Mouse (Mus musculus): ENCODE results near the gene Apoa2. TPM values are rescaled to one million over a fixed set of nuclear protein-coding genes. Genes with fewer than 3 reads are reported as not detected.
A peak's percentile ranks its signal among the peaks of the same experiment; 100 is the strongest.

Gene Apoa2
- polyA plus RNA-seq, 1 experiment from 2014 or later: 55.4 TPM

- H3K27me3 ChIP-seq (ENCODE audit: control insufficient read depth, insufficient read depth, low read length): peaks cover 14% of the 10 kb centered on the region; the same call in 1 of the 2 replicates
- ATAC-seq (replicated peaks; ENCODE audit: insufficient number of reproducible peaks, low FRiP score, low TSS enrichment): no peak; the same call in 1 of the 2 replicates
- H3K9me3 ChIP-seq (replicated peaks; ENCODE audit: control insufficient read depth, low read length): no peaks in the 10 kb centered on the region
- H3K9ac ChIP-seq (ENCODE audit: low read depth, low read length): peak overlapping the region; percentile 24
- H3K27ac ChIP-seq (ENCODE audit: low read depth, low read length): peak overlapping the region; percentile 88
- H3K4me1 ChIP-seq (ENCODE audit: control insufficient read depth, insufficient read depth, low read length): peaks cover 44% of the 10 kb centered on the region
- H3K36me3 ChIP-seq (ENCODE audit: control insufficient read depth, insufficient read depth, low read length): no peaks in the 10 kb centered on the region
- WGBS (ENCODE audit: insufficient replicate concordance): 40% methylated on average over 14 of the region's 14 CpGs
- H3K4me3 ChIP-seq (ENCODE audit: low read depth, low read length): no peak overlapping the region
- H3K4me2 ChIP-seq: peak overlapping the region; percentile 36
Observed at GRCm38 (mm10) chr1:171189476-171190114, 35.3 kb upstream of the Apoa2 start.

GRCm38 (mm10) chr1:171190832-171191231 lies 34.0 kb upstream of the Apoa2 start:
- WGBS (ENCODE audit: insufficient replicate concordance): 90% methylated on average over 9 of the region's 9 CpGs
- Histone ChIP-seq H3K4me2 (no peak overlapping the region), H3K27ac (ENCODE audit: low read depth, low read length) (no peak overlapping the region), H3K27me3 (ENCODE audit: control insufficient read depth, insufficient read depth, low read length) (peaks cover 26% of the 10 kb centered on the region; the same call in 1 of the 2 replicates), H3K4me3 (ENCODE audit: low read depth, low read length) (no peak overlapping the region), H3K4me1 (ENCODE audit: control insufficient read depth, insufficient read depth, low read length) (peaks cover 47% of the 10 kb centered on the region), H3K9me3 (replicated peaks; ENCODE audit: control insufficient read depth, low read length) (no peaks in the 10 kb centered on the region), H3K9ac (ENCODE audit: low read depth, low read length) (no peak overlapping the region), H3K36me3 (ENCODE audit: control insufficient read depth, insufficient read depth, low read length) (no peaks in the 10 kb centered on the region)
- ATAC-seq (replicated peaks; ENCODE audit: insufficient number of reproducible peaks, low FRiP score, low TSS enrichment): no peak

DNA sequence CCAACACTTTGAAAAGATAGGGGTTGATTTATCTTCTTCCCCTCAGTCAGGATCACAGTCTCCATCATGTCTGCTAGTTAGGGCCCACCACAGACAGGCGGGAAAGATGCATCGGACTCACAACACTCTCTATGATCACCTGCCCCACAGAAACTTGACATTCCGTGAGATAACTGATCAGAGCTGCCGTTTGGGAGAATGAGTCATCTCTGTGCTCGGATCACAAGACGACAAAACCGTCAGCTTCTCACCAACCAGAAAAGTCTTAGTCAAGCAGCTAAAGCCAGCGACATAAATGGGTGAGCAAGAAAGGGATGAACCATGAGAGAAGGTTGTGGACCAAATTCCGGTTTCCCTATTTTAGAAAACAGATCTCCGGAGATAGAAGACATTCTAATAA lies 32.6 kb upstream of the Apoa2 start:
- 40% methylated on average over 10 of the region's 10 CpGs for WGBS (ENCODE audit: insufficient replicate concordance)
- peaks cover 43% of the 10 kb centered on the region for H3K4me1 ChIP-seq (ENCODE audit: control insufficient read depth, insufficient read depth, low read length)
- no peak overlapping the region for H3K4me3 ChIP-seq (ENCODE audit: low read depth, low read length)
- no peaks in the 10 kb centered on the region for H3K9me3 ChIP-seq (replicated peaks; ENCODE audit: control insufficient read depth, low read length)
- no peak overlapping the region for H3K4me2 ChIP-seq
- H3K27ac ChIP-seq (ENCODE audit: low read depth, low read length): no peak overlapping the region
- ATAC-seq (replicated peaks; ENCODE audit: insufficient number of reproducible peaks, low FRiP score, low TSS enrichment): no peak
- peaks cover 29% of the 10 kb centered on the region; the same call in 1 of the 2 replicates for H3K27me3 ChIP-seq (ENCODE audit: control insufficient read depth, insufficient read depth, low read length)
- no peaks in the 10 kb centered on the region for H3K36me3 ChIP-seq (ENCODE audit: control insufficient read depth, insufficient read depth, low read length)
- H3K9ac ChIP-seq (ENCODE audit: low read depth, low read length): no peak overlapping the region

GRCm38 (mm10) chr1:171193093-171193840 lies 31.6 kb upstream of the Apoa2 start:
- Histone ChIP-seq H3K36me3 (ENCODE audit: control insufficient read depth, insufficient read depth, low read length) (no peaks in the 10 kb centered on the region), H3K27me3 (ENCODE audit: control insufficient read depth, insufficient read depth, low read length) (peaks cover 31% of the 10 kb centered on the region; the same call in 1 of the 2 replicates), H3K4me3 (ENCODE audit: low read depth, low read length) (peak overlapping the region; percentile 29), H3K9me3 (replicated peaks; ENCODE audit: control insufficient read depth, low read length) (no peaks in the 10 kb centered on the region), H3K4me1 (ENCODE audit: control insufficient read depth, insufficient read depth, low read length) (peaks cover 43% of the 10 kb centered on the region), H3K27ac (ENCODE audit: low read depth, low read length) (no peak overlapping the region), H3K4me2 (peak overlapping the region; percentile 57), H3K9ac (ENCODE audit: low read depth, low read length) (peak overlapping the region; percentile 44)
- WGBS (ENCODE audit: insufficient replicate concordance): 7% methylated on average over 18 of the region's 18 CpGs
- no peak for ATAC-seq (replicated peaks; ENCODE audit: insufficient number of reproducible peaks, low FRiP score, low TSS enrichment)

DNA sequence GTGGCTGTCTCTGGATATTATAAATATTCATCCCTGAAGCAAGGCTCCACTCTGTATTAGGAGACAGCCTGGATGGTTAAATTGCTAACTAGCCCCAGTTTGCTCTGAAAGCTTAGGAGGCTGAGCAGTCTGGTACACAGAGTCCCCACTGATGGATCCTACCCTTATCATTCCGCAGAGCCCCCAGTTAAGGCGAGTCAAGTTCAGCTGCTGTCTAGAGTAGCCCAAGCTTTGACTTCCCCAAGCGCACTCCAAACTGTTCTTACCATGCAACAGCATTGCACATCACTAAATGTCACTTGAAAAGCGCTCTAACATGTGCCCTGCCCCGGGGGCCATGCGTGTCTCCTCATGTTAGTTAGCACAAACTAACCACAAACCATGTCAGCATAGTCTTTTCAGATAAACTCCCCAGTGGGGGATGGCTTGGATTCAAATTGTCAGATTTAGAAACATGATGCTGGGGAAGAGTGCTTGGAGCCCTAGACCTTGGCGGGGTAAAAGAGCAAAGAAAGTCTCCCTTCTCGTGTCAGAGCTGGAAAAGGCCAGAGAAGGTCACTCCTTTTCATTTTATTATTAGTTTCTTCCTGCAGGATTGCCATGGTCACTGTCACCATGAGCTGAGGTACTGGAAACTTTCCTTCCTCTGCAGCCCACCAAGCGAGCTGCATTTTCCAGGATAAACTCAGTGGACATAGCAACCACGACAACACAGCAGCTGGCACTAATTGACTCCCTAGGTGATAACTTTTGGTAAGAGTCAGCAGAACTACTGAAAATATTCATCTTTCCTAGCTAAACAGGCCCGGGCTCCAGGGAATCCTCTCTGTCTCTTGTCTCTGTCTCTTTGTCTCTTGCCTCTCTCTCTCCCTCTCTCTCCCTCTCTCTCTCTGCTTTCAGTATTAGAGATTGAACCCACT lies 30.7 kb upstream of the Apoa2 start:
- no peaks in the 10 kb centered on the region for H3K36me3 ChIP-seq (ENCODE audit: control insufficient read depth, insufficient read depth, low read length)
- no peak overlapping the region for H3K4me3 ChIP-seq (ENCODE audit: low read depth, low read length)
- H3K27ac ChIP-seq (ENCODE audit: low read depth, low read length): no peak overlapping the region
- H3K9ac ChIP-seq (ENCODE audit: low read depth, low read length): no peak overlapping the region
- H3K9me3 ChIP-seq (replicated peaks; ENCODE audit: control insufficient read depth, low read length): no peaks in the 10 kb centered on the region
- WGBS (ENCODE audit: insufficient replicate concordance): 32% methylated on average over 11 of the region's 11 CpGs
- ATAC-seq (replicated peaks; ENCODE audit: insufficient number of reproducible peaks, low FRiP score, low TSS enrichment): no peak
- H3K4me2 ChIP-seq: peak overlapping the region; percentile 96
- peaks cover 31% of the 10 kb centered on the region; the same call in 1 of the 2 replicates for H3K27me3 ChIP-seq (ENCODE audit: control insufficient read depth, insufficient read depth, low read length)
- peaks cover 38% of the 10 kb centered on the region for H3K4me1 ChIP-seq (ENCODE audit: control insufficient read depth, insufficient read depth, low read length)

DNA sequence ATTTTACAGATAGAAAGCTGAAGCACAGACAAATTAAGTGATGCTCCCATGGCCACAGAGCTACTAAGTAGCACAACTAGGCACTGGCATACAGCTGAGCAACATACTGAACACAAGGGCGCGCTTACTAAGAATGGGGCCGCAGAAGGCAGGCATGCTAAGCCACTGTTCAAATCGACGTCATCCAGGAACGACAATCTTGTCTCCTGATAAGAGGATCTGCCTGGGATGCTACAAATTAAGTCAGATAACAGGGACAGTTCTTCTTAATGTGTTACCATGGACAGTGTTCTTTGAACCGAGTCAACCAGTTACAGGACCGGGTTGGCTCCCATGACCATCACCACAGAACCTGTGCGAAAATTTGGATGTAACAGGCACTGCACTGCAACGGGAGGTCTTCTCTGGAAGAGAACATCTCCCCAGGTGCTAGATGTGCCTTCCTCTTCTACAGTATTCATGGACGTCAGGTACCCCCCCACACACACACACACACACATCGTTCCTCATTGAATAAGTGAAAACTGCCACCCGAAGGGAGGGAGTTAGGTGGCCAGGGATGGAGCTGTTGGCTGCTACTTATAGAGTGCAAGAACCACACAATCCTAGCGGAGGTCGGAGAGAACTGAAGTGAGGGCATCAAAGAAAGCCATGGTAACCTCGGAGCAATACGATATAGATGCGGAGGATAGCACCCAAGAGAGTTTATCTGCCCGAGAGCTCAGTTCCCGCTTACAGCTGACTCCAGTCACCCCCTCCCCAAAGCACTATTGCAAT lies 29.6 kb upstream of the Apoa2 start:
- Histone ChIP-seq H3K27me3 (ENCODE audit: control insufficient read depth, insufficient read depth, low read length) (peaks cover 31% of the 10 kb centered on the region; the same call in 1 of the 2 replicates), H3K36me3 (ENCODE audit: control insufficient read depth, insufficient read depth, low read length) (no peaks in the 10 kb centered on the region), H3K27ac (ENCODE audit: low read depth, low read length) (no peak overlapping the region), H3K9me3 (replicated peaks; ENCODE audit: control insufficient read depth, low read length) (no peaks in the 10 kb centered on the region), H3K4me3 (ENCODE audit: low read depth, low read length) (peak overlapping the region; percentile 70), H3K4me2 (peak overlapping the region; percentile 96), H3K4me1 (ENCODE audit: control insufficient read depth, insufficient read depth, low read length) (peaks cover 29% of the 10 kb centered on the region), H3K9ac (ENCODE audit: low read depth, low read length) (peak overlapping the region; percentile 70)
- 5% methylated on average over 20 of the region's 20 CpGs for WGBS (ENCODE audit: insufficient replicate concordance)
- ATAC-seq (replicated peaks; ENCODE audit: insufficient number of reproducible peaks, low FRiP score, low TSS enrichment): no peak; the same call in 1 of the 2 replicates

- H3K4me1 ChIP-seq (ENCODE audit: control insufficient read depth, insufficient read depth, low read length): peaks cover 29% of the 10 kb centered on the region
- peak within 1 kb of the TSS; percentile 96 for H3K4me2 ChIP-seq
- peak; percentile 85 for ATAC-seq (replicated peaks; ENCODE audit: insufficient number of reproducible peaks, low FRiP score, low TSS enrichment)
- H3K27ac ChIP-seq (ENCODE audit: low read depth, low read length): no peak within 1 kb of the TSS
- peaks cover 31% of the 10 kb centered on the region; the same call in 1 of the 2 replicates for H3K27me3 ChIP-seq (ENCODE audit: control insufficient read depth, insufficient read depth, low read length)
- H3K4me3 ChIP-seq (ENCODE audit: low read depth, low read length): peak within 1 kb of the TSS; percentile 70
- peak within 1 kb of the TSS; percentile 70 for H3K9ac ChIP-seq (ENCODE audit: low read depth, low read length)
- no peaks in the 10 kb centered on the region for H3K36me3 ChIP-seq (ENCODE audit: control insufficient read depth, insufficient read depth, low read length)
- whole genome bisulfite sequencing (ENCODE audit: insufficient replicate concordance): 1% methylated on average over 33 of the region's 33 CpGs
- no peaks in the 10 kb centered on the region for H3K9me3 ChIP-seq (replicated peaks; ENCODE audit: control insufficient read depth, low read length)
Observed at GRCm38 (mm10) chr1:171195887-171196397, 28.9 kb upstream of the Apoa2 start, which contains the start of gene Pcp4l1. Gene Pcp4l1, minus strand, starts transcription at chr1:171196268.

All from heart, embryonic 11.5 days (tissue).